ENCODE assay signal across 8 mouse cellular contexts in the genomic region with DNA sequence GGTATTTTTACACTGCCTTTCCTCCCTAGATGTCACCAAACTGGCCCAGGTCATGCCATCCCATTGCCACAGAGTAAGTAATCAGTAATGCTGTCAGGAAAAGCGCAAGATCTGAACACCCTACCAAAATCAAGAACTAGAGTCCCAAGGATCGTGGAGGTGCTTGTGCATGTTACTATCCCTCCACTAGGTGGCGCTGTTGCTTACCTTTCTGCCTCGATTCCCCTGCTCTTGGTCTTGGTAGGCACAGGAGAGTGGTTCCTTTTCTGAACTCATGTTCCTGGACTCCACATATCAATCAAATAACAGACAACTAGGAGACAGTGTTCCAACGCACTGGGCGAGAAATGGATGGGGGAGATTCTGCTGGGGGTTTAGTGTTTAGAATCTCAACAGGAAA. TPM values are rescaled to one million over a fixed set of nuclear protein-coding genes. Genes with fewer than 3 reads are reported as not detected.
DNase-seq lines count a peak whose midpoint lies in the region; ATAC-seq and TF ChIP-seq lines count a peak whose summit lies in the region.

No protein-coding gene starts in this region.

- ATAC-seq in liver, embryonic 12.5 days, result no peak
- peak; percentile 36 for ATAC-seq in intestine, embryonic 16.5 days
- ATAC-seq in neural tube, embryonic 13.5 days (ENCODE audit: low read depth), result 0 out of 2 replicates have a peak, but pooled peaks have one; percentile 15

- no peaks in the 10 kb centered on the region for H3K9me3 ChIP-seq in liver, embryonic 12.5 days (replicated peaks)
- no peaks in the 10 kb centered on the region for H3K9me3 ChIP-seq in intestine, embryonic 16.5 days (ENCODE audit: control insufficient read depth, low read length)
- no peaks in the 10 kb centered on the region for H3K9me3 ChIP-seq in limb, embryonic 10.5 days (replicated peaks)
- no peaks in the 10 kb centered on the region for H3K9me3 ChIP-seq in neural tube, embryonic 13.5 days

- H3K36me3 ChIP-seq in liver, embryonic 12.5 days, result no peaks in the 10 kb centered on the region
- no peaks in the 10 kb centered on the region for H3K36me3 ChIP-seq in intestine, embryonic 16.5 days (ENCODE audit: control insufficient read depth, insufficient read depth, low read length)
- H3K36me3 ChIP-seq in limb, embryonic 10.5 days, result no peaks in the 10 kb centered on the region
- no peaks in the 10 kb centered on the region for H3K36me3 ChIP-seq in neural tube, embryonic 13.5 days
- no peaks in the 10 kb centered on the region for H3K36me3 ChIP-seq in thymus, adult 2 months (ENCODE audit: control insufficient read depth, insufficient read depth, low read length)

- H3K4me2 ChIP-seq in liver, embryonic 12.5 days, result no peak overlapping the region
- no peak overlapping the region for H3K4me2 ChIP-seq in intestine, embryonic 16.5 days (ENCODE audit: low read depth, low read length)
- H3K4me2 ChIP-seq in neural tube, embryonic 13.5 days, result no peak overlapping the region

- no peak overlapping the region for H3K9ac ChIP-seq in liver, embryonic 12.5 days
- no peak overlapping the region for H3K9ac ChIP-seq in intestine, embryonic 16.5 days (ENCODE audit: low read depth, low read length)
- H3K9ac ChIP-seq in neural tube, embryonic 13.5 days, result no peak overlapping the region

- TF ChIP-seq CTCF in brain, embryonic 14.5 days (IDR thresholded peaks at IDR 0.05; ENCODE audit: borderline replicate concordance, extremely low read depth, insufficient read depth, insufficient read length), result peak; percentile 94
- no peak for TF ChIP-seq CTCF in thymus, adult 2 months (IDR thresholded peaks at IDR 0.05; ENCODE audit: borderline replicate concordance, control insufficient read depth, extremely low read depth, insufficient read depth, low read length, poor library complexity)

- H3K4me3 ChIP-seq in liver, embryonic 12.5 days, result no peak overlapping the region
- no peak overlapping the region for H3K4me3 ChIP-seq in intestine, embryonic 16.5 days (ENCODE audit: low read length)
- H3K4me3 ChIP-seq in limb, embryonic 10.5 days, result no peak overlapping the region
- no peak overlapping the region for H3K4me3 ChIP-seq in neural tube, embryonic 13.5 days
- no peak overlapping the region for H3K4me3 ChIP-seq in thymus, adult 2 months (ENCODE audit: control insufficient read depth, insufficient read depth, low read length)

- peak; percentile 76 for DNase-seq in liver
- DNase-seq in brain, embryonic 14.5 days (ENCODE audit: low read depth), result peak; percentile 86
- DNase-seq in fibroblast of lung, adult 2 months (ENCODE audit: low read depth), result peak; percentile 46
- peak; percentile 83 for DNase-seq in limb, embryonic 10.5 days (ENCODE audit: low spot score)
- DNase-seq in thymus, adult 2 months, result peak; percentile 58

- H3K4me1 ChIP-seq in liver, embryonic 12.5 days, result no peaks in the 10 kb centered on the region
- peaks cover 7% of the 10 kb centered on the region; the same call in 1 of the 2 replicates for H3K4me1 ChIP-seq in intestine, embryonic 16.5 days (ENCODE audit: control insufficient read depth, insufficient read depth, low read length)
- peaks cover 9% of the 10 kb centered on the region for H3K4me1 ChIP-seq in limb, embryonic 10.5 days
- peaks cover 5% of the 10 kb centered on the region for H3K4me1 ChIP-seq in neural tube, embryonic 13.5 days (replicated peaks)
- no peaks in the 10 kb centered on the region for H3K4me1 ChIP-seq in thymus, adult 2 months (replicated peaks; ENCODE audit: control insufficient read depth, insufficient read depth, low read length)

- no peak overlapping the region for H3K27ac ChIP-seq in liver, embryonic 12.5 days
- H3K27ac ChIP-seq in intestine, embryonic 16.5 days (ENCODE audit: low read length), result no peak overlapping the region
- H3K27ac ChIP-seq in limb, embryonic 10.5 days, result no peak overlapping the region
- no peak overlapping the region for H3K27ac ChIP-seq in neural tube, embryonic 13.5 days (replicated peaks)
- H3K27ac ChIP-seq in thymus, adult 2 months (ENCODE audit: control insufficient read depth, insufficient read depth, low read length), result no peak overlapping the region

- WGBS in liver, embryonic 12.5 days (ENCODE audit: insufficient replicate concordance), result 14% methylated on average over 6 of the region's 6 CpGs
- 22% methylated on average over 6 of the region's 6 CpGs for WGBS in intestine, embryonic 16.5 days
- 19% methylated on average over 6 of the region's 6 CpGs for WGBS in limb, embryonic 10.5 days
- WGBS in neural tube, embryonic 13.5 days, result 21% methylated on average over 6 of the region's 6 CpGs
- 15% methylated on average over 6 of the region's 6 CpGs for WGBS in thymus, adult 2 months

- H3K27me3 ChIP-seq in liver, embryonic 12.5 days (replicated peaks), result peaks cover 25% of the 10 kb centered on the region
- H3K27me3 ChIP-seq in intestine, embryonic 16.5 days (replicated peaks; ENCODE audit: control insufficient read depth, insufficient read depth, low read length), result 0 out of 2 replicates have a peak, but pooled peaks cover 3% of the 10 kb centered on the region
- H3K27me3 ChIP-seq in limb, embryonic 10.5 days (ENCODE audit: low read depth, poor library complexity, severe bottlenecking), result no peaks in the 10 kb centered on the region
- no peaks in the 10 kb centered on the region for H3K27me3 ChIP-seq in neural tube, embryonic 13.5 days
- no peaks in the 10 kb centered on the region for H3K27me3 ChIP-seq in thymus, adult 2 months (ENCODE audit: control insufficient read depth, insufficient read depth, low read length)

- TF ChIP-seq POLR2A in brain, embryonic 14.5 days (IDR thresholded peaks at IDR 0.05; ENCODE audit: borderline replicate concordance, extremely low read depth, insufficient read depth, insufficient read length, poor library complexity, severe bottlenecking), result no peak
- TF ChIP-seq POLR2A in thymus, adult 2 months (IDR thresholded peaks at IDR 0.05; ENCODE audit: control insufficient read depth, extremely low read depth, insufficient read depth, low read length, poor library complexity), result no peak

RNA-seq across cellular contexts. Expression of a gene that starts 23.8 kb away (rescaled TPM):
- 40.7 and 43.2 TPM in 2 replicates for polyA plus RNA-seq in liver, embryonic 12.5 days (2016; fragmentation: Nextera tagmentation; extraction: Ambion mirVana)
- polyA plus RNA-seq in brain, embryonic 14.5 days (2012; rRNA removed), result 45.3 and 49.2 TPM in 2 replicates
- 101 and 108 TPM in 2 replicates for polyA plus RNA-seq in intestine, embryonic 16.5 days (2015; fragmentation: Nextera tagmentation; extraction: Ambion mirVana)
- 72.9 and 83.3 TPM in 2 replicates for polyA plus RNA-seq in limb, embryonic 10.5 days (2016; fragmentation: Nextera tagmentation; extraction: Ambion mirVana)
- 62.3 and 69.6 TPM in 2 replicates for polyA plus RNA-seq in neural tube, embryonic 13.5 days (2015; fragmentation: Nextera tagmentation; extraction: Ambion mirVana)
- polyA plus RNA-seq in thymus, adult 2 months (2012; rRNA removed), result 50.4 and 60.0 TPM in 2 replicates
